Mouse (Mus musculus) limb, embryonic 11.5 days (tissue): ENCODE measurements around the gene Srl. TPM values are rescaled to one million over a fixed set of nuclear protein-coding genes. Genes with fewer than 3 reads are reported as not detected.
A peak's percentile ranks its signal among the peaks of the same experiment; 100 is the strongest.

Source experiments
- ATAC-seq: fragments of 200-750 bp; cut with Nextera tagmentation; 2 replicates; pipeline ENCODE4 v1.8.0; 2017; ENCODE audit warnings: low read depth; ENCODE audit not compliant: insufficient number of reproducible peaks, low FRiP score, low TSS enrichment
- DNase-seq: peaks from one replicate; pipeline ENCODE4 v3.0.0-alpha.2; 2015; ENCODE audit warnings: low spot score
- H3K27ac ChIP-seq: fragments of 300-500 bp; sonication (generic); replicated peaks from 2 replicates; pipeline ENCODE4 v1.5.1; 2014; ENCODE audit warnings: low read depth, mild to moderate bottlenecking, low read length
- H3K27me3 ChIP-seq: fragments of 300-500 bp; sonication (generic); 2 replicates; pipeline ENCODE4 v1.6.1; 2014; ENCODE audit warnings: mild to moderate bottlenecking, low read length, mixed read lengths; ENCODE audit not compliant: control insufficient read depth, insufficient read depth
- H3K36me3 ChIP-seq: fragments of 300-500 bp; sonication (generic); 2 replicates; pipeline ENCODE4 v1.6.1; 2014; ENCODE audit warnings: mild to moderate bottlenecking, low read length, moderate library complexity, mixed read lengths; ENCODE audit not compliant: control insufficient read depth, insufficient read depth
- H3K4me1 ChIP-seq: fragments of 300-500 bp; sonication (generic); 2 replicates; pipeline ENCODE4 v1.6.1; 2014; ENCODE audit warnings: low read length, mixed read lengths; ENCODE audit not compliant: control insufficient read depth, insufficient read depth
- H3K4me2 ChIP-seq: fragments of 300-500 bp; sonication (generic); 2 replicates; pipeline ENCODE4 v1.6.1; 2014; ENCODE audit warnings: low read depth, mild to moderate bottlenecking, moderate library complexity; ENCODE audit not compliant: severe bottlenecking
- H3K4me3 ChIP-seq: fragments of 300-500 bp; sonication (generic); 2 replicates; pipeline ENCODE4 v1.5.1; 2014; ENCODE audit warnings: low read depth, low read length
- H3K9ac ChIP-seq: fragments of 300-500 bp; sonication (generic); 2 replicates; pipeline ENCODE4 v1.6.1; 2014; ENCODE audit warnings: mild to moderate bottlenecking, low read length
- H3K9me3 ChIP-seq: fragments of 300-500 bp; sonication (generic); 2 replicates; pipeline ENCODE4 v1.6.1; 2016; ENCODE audit warnings: low read length; ENCODE audit not compliant: control insufficient read depth
- WGBS: fragments of 180-500 bp; shearing (Covaris S2); extraction: QIAGEN DNeasy Blood & Tissue Kit; methylation state at CpG from one replicate; pipeline ENCODE4 v1.1.7; 2014; 5-methylcytosine and 5-hydroxymethylcytosine counted together
- polyA plus RNA-seq: library from polyadenylated mRNA; unstranded; fragments of >200 nt; fragmentation: Nextera tagmentation; extraction: Ambion mirVana; gene quantifications from 2 replicates; pipeline ENCODE4 v1.2.1, GENCODE M21; 2014

Srl gene
- polyA plus RNA-seq, 1 experiment from 2014 or later, result 29.7 TPM

GRCm38 (mm10) chr16:4501703-4502102 lies 39.9 kb downstream of the Srl start:
- Histone ChIP-seq H3K27ac (no peak overlapping the region), H3K4me2 (no peak overlapping the region), H3K9ac (no peak overlapping the region), H3K36me3 (no peaks in the 10 kb centered on the region), H3K27me3 (no peaks in the 10 kb centered on the region), H3K4me1 (no peaks in the 10 kb centered on the region), H3K4me3 (no peak overlapping the region), H3K9me3 (no peaks in the 10 kb centered on the region)
- DNase-seq (no peak), ATAC-seq (no peak)
- 86% methylated on average over 3 of the region's 3 CpGs for WGBS

- 81% methylated on average over 8 of the region's 8 CpGs for WGBS
- no peak for DNase-seq
- no peak overlapping the region for H3K4me2 ChIP-seq
- no peak overlapping the region for H3K9ac ChIP-seq
- H3K27ac ChIP-seq, result no peak overlapping the region
- no peaks in the 10 kb centered on the region for H3K4me1 ChIP-seq
- H3K36me3 ChIP-seq, result no peaks in the 10 kb centered on the region
- no peak for ATAC-seq
- H3K9me3 ChIP-seq, result no peaks in the 10 kb centered on the region
- H3K4me3 ChIP-seq, result no peak overlapping the region
- no peaks in the 10 kb centered on the region for H3K27me3 ChIP-seq
Measured at GRCm38 (mm10) chr16:4500598-4501385, 40.8 kb downstream of the Srl start.

- WGBS, result 78% methylated on average over 8 of the region's 8 CpGs
- H3K27ac ChIP-seq, result no peak overlapping the region
- H3K36me3 ChIP-seq, result no peaks in the 10 kb centered on the region
- no peak overlapping the region for H3K4me2 ChIP-seq
- no peaks in the 10 kb centered on the region for H3K4me1 ChIP-seq
- no peaks in the 10 kb centered on the region for H3K27me3 ChIP-seq
- H3K9me3 ChIP-seq, result no peaks in the 10 kb centered on the region
- no peak overlapping the region for H3K4me3 ChIP-seq
- DNase-seq (no peak), ATAC-seq (no peak)
- H3K9ac ChIP-seq, result no peak overlapping the region; the same call in 1 of the 2 replicates
Measured at GRCm38 (mm10) chr16:4497762-4498607, 43.6 kb downstream of the Srl start.

- 91% methylated on average over 3 of the region's 3 CpGs for WGBS
- Histone ChIP-seq H3K4me3 (no peak overlapping the region), H3K27ac (no peak overlapping the region), H3K27me3 (no peaks in the 10 kb centered on the region), H3K9me3 (no peaks in the 10 kb centered on the region), H3K9ac (no peak overlapping the region), H3K4me1 (no peaks in the 10 kb centered on the region), H3K36me3 (no peaks in the 10 kb centered on the region), H3K4me2 (no peak overlapping the region)
- DNase-seq, result no peak
- ATAC-seq, result no peak
Measured at GRCm38 (mm10) chr16:4496470-4496869, 45.1 kb downstream of the Srl start.

GRCm38 (mm10) chr16:4495861-4496260 lies 45.8 kb downstream of the Srl start:
- no peak overlapping the region for H3K4me2 ChIP-seq
- H3K9ac ChIP-seq, result no peak overlapping the region
- no peak overlapping the region for H3K4me3 ChIP-seq
- H3K4me1 ChIP-seq, result no peaks in the 10 kb centered on the region
- no peaks in the 10 kb centered on the region for H3K36me3 ChIP-seq
- 93% methylated on average over 5 of the region's 5 CpGs for WGBS
- no peak overlapping the region for H3K27ac ChIP-seq
- H3K27me3 ChIP-seq, result no peaks in the 10 kb centered on the region
- H3K9me3 ChIP-seq, result no peaks in the 10 kb centered on the region
- DNase-seq (no peak), ATAC-seq (no peak)

- Histone ChIP-seq H3K4me1 (no peaks in the 10 kb centered on the region), H3K9ac (no peak overlapping the region), H3K27ac (no peak overlapping the region), H3K4me3 (no peak overlapping the region), H3K9me3 (no peaks in the 10 kb centered on the region), H3K36me3 (no peaks in the 10 kb centered on the region), H3K27me3 (no peaks in the 10 kb centered on the region), H3K4me2 (no peak overlapping the region)
- no peak for ATAC-seq
- 75% methylated on average over 2 of the region's 2 CpGs for WGBS
- DNase-seq, result no peak
Measured at GRCm38 (mm10) chr16:4492777-4493563, 48.6 kb downstream of the Srl start.

GRCm38 (mm10) chr16:4489114-4489624 lies 52.4 kb downstream of the Srl start:
- H3K36me3 ChIP-seq, result 0 out of 2 replicates have a peak, but pooled peaks cover 3% of the 10 kb centered on the region

More at GRCm38 (mm10) chr16:4489114-4489624, 52.4 kb downstream of the Srl start:
- H3K9ac ChIP-seq, result no peak overlapping the region
- 79% methylated on average over 11 of the region's 11 CpGs for WGBS
- peak; percentile 91 for DNase-seq
- no peaks in the 10 kb centered on the region for H3K4me1 ChIP-seq
- no peak overlapping the region for H3K4me3 ChIP-seq
- no peak overlapping the region for H3K4me2 ChIP-seq
- no peaks in the 10 kb centered on the region for H3K27me3 ChIP-seq
- no peaks in the 10 kb centered on the region for H3K9me3 ChIP-seq
- peak; percentile 57; the same call in 1 of the 2 replicates for ATAC-seq
- H3K27ac ChIP-seq, result no peak overlapping the region
